Mouse (Mus musculus) adrenal gland, adult 18-20 months (tissue): ENCODE data around the gene Atxn2l. TPM values are rescaled to one million over a fixed set of nuclear protein-coding genes. Genes with fewer than 3 reads are reported as not detected.
"Not testable (repeated sequence)": the region's sequence is repeated elsewhere in the genome, so short reads cannot be mapped to it uniquely, and the experiment has no call there.

Source experiments
- DNase-seq, 2 experiments: peaks; one replicate each; pipeline ENCODE4 v3.0.0; 2021 to 2022; ENCODE audit warnings: low spot score in 2 of 2
- total RNA-seq, 2 experiments: library from RNA; stranded (reverse); gene quantifications; 1 replicate in 1 of 2; 2 replicates in 1 of 2; pipeline ENCODE4 v1.2.3; 2021

Atxn2l gene
- total RNA-seq, 2 experiments from 2014 or later: 99.5 to 111 TPM

DNA sequence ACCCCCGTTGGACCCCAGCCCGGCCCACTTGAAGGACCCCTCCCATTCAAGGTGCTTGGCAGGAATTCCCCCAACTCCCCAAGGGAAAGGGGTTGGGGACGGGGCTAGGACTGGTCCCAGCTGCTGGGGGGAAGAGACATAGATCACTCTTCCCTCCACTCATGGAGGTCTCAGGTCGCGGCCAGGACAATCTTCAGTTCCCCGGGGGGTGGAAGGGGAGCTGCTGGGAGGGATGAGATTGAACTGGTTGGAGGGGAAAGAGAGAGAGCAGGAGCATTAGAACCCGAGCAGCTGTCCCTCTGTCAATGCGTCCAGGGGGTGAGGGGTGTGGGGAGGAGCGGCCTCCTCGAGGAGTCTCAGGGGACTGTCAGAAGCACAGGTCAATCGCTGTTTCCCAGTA lies 11.3 kb downstream of the Atxn2l start:
- no peak for DNase-seq

DNA sequence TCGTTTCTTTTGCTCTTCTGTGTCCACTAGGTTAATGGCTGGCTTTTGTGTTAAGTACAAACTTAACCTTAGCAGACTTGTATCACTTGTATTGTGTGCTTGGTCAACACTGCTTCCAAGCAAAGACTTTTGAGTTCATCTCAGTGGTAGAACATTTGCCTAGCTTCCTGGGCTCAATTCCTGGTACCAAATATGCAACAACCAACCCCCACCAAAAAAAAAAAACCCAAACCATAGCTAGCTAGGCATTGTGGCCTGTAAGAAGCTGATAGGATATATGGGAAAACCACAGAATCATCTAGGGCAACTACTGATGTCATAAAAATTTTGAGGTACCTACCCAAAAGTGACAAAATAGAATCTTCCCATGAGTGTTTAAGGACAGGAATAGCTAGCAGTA lies 12.2 kb downstream of the Atxn2l start:
- no peak for DNase-seq

DNA sequence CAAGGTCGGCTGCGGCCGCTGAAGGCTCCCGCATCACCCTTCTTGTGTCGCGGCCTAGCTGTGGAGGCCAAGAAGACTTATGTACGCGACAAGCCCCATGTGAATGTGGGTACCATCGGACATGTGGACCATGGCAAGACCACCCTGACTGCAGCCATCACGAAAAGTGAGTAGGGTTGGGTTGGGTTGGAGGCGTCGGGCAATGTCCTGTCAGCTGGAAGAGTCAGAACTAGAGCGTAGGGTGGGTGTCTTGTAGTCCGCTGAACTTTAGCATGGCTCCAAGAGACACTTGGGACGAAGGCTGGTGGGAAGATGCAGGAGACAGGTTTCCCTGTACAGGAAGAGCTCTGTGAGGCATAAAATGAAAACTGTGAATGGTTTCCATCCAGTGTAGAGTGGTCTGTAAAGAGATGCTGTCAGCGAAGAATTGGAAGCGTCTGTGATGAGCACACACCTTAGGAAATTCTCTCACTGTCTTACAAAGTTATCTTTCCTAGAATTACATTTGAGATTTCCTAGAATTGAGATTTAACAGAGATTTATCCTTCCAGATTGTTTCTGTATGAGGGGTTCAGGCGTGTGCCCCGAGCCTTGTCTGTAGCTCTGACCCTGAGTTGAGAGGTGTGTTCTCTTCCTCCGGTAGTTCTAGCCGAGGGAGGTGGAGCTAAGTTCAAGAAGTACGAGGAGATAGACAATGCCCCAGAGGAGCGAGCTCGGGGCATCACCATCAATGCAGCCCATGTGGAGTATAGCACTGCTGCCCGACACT lies 15.4 kb downstream of the Atxn2l start:
- DNase-seq: not testable (repeated sequence)

DNA sequence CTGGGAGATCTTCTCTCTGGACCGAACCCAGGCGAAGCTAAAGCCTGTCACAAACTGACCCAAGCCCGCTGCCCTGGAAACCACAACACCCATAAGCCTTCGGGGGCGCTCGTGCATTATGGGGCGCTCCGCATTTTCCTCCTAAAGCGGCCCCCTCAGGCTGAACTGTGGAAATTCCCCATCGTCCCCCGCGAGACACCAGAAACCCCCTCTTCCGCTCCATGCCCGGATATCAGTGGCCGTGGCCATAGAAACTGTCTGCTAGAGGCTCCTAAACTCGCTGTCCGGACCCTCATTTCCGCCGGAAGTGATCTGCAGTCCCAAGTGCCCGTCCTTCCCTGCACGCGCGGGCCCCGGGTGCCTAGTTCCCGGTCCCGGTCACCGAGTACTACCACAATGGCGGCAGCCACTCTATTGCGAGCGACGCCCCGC lies 16.2 kb downstream of the Atxn2l start, which contains the start of gene Tufm:
Tufm (plus strand) TSS at position 310 of the 432 bp plus-strand sequence.
- peak; percentile 85 to 87 for DNase-seq

DNA sequence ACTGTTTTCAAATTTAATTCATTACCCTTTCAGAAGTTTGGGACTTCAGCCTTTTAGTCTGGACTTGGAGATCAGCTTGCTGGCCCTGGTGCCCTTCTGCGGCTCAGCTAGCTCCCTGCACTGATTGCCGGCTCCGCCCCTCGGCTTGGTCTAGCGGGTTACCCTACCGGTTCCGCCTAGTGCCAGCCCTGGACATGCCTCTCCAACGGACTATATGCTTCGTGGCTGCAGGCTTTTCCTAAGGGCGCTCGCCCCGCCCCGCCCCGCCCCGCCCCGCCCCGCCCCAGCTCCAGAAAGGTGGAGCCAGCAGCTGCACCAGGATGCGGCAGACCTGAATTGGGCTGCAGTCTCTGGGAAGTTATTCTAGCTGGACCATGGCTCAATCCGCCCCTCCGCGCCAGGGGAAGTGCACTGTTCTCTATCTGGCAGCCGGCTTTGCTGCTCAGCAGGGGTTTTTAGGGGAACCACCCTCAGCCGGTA lies 20.8 kb downstream of the Atxn2l start:
- DNase-seq: peak; percentile 77 to 82

DNA sequence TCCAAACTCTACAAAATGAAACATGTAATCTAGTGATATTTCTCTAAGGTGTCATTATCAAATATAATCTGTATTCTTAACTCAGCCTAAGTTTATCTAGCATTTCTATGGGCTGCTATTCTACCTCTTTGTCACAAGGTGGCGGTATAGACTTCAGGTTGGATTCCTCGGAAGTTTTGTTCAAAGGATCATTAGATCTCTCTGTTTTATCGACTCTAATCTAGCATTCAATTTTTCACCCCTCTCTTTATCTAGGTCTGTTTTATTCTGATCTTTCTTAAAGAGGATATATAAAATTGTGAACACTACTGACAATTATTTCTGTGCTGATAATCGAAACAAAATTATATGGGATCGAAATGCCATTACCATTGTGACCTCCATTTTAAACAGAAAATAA lies 21.5 kb downstream of the Atxn2l start:
- no peak for DNase-seq

DNA sequence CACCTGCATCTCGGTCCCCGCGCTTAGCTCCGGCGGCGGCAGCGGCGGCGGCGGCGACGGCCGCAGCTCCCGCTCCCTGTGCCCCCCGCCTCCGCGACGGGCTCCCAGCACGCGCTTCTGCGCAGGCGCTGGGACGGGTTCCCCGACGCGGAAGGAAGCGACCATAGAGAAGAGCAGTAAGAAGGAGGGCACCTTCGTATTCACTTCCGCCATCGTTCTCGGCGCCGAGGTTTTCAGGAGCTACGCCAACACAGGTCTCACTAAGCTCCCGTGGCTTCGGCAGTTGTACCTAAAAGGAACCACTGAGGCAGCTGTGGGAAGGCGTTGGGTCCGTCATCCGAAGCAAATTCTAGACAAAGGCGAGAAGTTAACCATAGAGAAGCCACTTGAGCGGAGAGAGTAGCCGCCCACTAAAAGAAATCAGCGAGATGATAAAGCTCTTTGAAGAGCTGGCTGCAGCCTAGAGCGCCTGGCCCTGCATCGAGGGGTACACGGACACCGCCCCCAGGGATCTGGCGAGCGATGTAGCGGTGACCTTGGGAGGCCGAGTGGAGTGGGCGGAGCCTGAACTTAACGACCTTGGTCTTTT lies 28.1 kb downstream of the Atxn2l start, which contains the start of gene Sh2b1:
Sh2b1 (minus strand) TSS at position 432 of the 589 bp plus-strand sequence.
- peak; percentile 82 to 83 for DNase-seq

DNA sequence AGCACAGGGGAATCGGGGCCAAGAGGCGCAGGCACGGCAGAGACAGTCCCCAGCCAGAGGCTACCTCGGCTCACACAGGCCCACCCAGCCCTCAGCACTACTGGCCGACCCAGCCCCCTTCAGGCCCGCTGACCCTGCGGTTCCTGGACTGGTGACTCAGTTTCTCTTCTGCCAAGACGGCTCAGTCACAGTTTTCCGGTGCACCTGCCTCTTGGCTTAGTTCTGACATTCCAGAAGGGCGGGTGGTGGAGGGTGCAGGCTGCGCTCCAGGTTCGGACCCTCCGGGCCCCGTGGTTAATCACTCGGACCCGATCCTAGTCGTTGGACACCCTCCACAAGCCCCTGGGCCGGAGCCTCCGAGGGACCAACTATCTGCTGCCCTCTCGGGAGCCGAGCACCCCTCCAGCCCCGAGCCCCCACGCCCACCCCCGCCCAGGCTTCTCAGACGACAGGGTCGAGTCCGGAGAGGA lies 28.7 kb downstream of the Atxn2l start:
- peak in 1 of 2 experiments; percentile 37 for DNase-seq

DNA sequence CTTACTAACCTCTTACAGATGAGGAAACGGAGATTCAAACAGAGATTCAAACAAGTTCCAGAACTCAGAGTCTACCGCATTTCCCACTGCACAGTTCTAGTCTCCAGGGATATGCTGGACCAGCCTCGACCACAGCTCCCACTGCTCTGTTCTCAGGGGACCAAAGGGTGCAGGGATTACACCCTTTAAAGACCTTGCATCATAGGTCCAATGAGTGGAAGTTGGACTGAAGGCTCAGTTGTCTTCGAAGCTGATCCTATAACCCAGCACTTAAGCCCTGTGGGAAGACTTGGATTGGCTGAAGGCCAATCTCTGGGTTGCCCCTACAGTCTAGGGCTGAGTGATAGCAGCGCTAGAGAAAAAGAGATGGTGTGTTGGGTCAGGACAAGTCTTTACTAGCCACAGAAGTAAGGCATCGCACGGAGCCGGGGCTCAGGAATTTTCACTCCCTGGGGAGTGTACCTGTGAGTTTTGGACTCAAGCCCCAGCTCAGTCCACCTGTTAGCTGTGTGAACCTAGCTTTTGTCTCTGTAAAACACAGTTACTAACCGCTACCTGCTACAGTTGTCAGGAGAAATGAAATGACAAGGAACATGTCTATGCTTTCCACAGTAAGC lies 29.7 kb downstream of the Atxn2l start:
- DNase-seq: no peak

DNA sequence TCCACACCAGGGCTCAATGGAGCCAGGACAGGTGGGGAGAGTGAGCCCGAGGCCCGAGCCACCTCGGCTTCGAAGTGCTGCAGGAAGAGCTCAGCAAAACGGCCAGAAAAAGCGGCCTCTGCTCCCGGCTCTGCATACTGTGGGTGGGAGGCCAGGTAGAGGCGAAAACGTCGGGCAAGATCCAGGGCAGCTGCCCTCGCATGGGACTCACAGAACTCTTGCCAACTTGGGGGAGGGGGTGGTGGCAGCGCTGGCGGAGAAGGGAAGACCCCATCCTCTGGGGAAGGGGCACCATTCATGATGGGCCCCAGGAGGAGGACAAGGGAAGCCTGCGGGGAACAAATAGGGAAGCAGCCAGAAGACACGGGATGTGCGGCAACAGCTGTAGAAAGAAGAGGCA lies 30.5 kb downstream of the Atxn2l start:
- no peak for DNase-seq

DNA sequence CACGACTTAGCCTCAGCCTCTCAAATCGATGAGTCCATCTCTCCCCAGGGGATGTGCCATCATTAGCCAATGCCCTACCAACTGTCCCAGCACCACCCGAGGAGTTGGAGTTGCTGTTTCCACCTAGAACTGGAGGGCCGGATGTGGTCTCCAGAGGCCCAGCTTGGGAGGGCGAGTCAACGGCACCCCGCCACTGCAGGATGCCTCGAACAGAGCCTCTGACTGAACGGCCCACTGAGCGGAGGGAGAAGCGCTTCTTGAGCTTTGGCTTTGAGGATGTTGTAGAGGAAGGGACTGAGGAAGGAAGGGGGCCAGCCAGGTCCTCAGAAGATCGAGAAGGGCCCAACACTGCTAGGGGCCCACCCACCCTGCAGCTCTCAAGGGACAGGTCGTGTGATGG lies 30.9 kb downstream of the Atxn2l start:
- DNase-seq: no peak

DNA sequence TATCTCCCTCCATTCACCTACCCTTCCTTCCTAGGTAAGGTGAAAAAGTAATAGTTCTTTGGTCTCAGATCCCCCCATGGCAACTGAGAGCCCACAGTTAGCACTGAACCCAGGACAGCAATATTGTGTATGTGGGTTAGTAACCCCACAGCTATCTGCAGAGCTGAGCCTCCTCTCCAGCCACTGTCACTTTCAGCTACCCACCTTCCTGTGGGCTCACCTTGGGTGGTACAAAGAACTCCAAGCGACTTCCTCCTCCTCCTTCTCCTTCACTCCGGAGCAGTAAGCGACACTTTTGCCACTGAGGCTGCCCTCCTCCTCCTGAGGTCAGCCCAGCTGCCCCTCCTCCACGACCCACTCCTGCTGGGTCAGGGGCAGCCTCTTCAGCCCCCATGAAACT lies 31.4 kb downstream of the Atxn2l start:
- DNase-seq: no peak

DNA sequence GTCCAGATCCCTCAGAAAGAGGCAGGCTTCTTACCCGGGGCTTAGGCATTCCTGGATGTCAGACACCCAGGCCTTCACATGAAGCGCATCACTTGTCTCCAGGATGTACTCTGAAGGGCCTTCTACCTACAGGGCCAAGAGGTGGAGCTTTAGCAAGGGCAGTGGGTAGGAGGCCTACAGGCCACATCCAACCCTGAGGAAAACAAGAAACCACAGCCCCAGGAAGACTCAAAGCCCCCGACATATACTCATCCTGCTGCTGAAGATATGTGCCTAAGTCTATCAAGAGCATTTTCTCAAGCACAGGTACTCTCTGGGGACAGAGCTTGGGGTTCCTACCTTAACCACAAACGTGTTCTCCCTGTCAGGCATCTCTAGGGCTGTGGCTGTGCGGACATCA lies 31.9 kb downstream of the Atxn2l start:
- DNase-seq: no peak

DNA sequence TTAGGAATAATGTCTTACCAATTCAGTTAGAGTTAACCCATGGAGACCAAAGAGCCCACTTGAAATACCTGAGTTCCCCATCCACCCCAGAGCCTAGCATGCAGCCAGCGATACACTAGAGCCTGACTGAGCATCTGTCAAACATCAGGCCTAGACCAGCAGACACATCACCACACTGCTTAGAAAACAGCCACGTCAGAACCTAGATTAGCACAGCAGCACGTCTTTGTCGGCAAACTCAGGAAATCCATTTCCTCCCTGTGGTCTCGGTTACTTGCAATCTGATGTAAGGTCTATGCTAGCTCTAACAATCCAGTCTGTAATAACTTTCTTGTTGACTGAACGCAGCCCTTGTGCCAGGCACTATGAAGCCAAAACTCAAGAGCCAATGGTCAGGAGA lies 33.2 kb downstream of the Atxn2l start:
- no peak for DNase-seq

DNA sequence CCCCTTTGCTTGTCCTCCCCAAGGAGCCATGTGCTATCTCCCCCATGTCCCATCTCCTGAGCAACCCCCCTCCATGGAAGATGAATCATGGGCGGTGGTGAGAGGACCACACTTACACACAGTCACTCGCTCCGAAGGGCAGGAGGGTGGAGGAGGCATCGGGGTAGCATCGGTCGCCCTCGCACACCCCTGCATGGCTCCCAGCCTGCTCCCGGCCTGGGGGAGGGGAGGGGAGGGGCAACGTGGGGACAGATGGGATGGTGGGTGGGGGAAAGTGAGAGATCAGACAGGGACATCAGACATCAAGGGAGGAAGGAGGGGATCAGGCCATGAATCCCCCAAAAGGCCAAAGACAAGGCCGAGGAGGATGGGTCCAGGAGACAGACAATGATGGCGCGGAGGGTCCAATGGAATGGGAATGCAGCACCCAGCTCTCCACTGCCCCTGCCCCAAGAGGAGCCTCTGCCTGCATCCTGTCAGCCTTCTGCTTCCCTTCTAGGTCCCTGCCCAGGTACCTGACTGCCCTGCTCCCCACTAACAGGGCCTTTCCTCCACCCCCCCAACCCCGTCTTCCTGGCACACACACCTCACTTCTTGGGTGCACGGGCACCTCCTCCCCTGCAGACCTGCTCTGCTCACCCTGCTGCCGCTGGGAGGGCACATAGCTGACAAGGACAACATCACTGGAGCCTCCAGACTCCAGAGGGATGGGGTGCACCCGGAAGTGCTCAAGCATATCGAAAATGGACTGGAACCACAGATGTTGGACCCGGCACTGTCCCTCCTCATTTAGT lies 35.2 kb downstream of the Atxn2l start:
- no peak for DNase-seq

DNA sequence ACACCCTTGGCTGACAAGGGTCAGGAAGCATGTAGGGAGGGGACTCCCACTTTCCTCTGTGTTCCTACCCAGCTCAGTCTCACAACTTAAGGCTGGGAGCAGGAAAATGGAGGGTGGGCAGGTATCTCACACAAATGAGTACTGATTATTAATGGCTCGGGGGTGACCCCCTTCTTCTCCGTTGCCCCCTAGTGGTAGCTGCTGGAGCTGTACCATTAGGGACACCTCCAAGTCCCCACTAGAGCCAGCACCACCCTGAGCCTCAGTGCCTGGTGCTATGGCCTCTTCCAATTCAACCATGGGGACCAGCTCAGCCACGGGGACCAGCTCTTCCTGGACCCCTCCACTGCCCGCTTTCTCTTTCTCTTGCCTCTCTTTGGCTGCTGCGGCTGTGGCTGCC lies 36.0 kb downstream of the Atxn2l start:
- peak; percentile 51 to 55 for DNase-seq

DNA sequence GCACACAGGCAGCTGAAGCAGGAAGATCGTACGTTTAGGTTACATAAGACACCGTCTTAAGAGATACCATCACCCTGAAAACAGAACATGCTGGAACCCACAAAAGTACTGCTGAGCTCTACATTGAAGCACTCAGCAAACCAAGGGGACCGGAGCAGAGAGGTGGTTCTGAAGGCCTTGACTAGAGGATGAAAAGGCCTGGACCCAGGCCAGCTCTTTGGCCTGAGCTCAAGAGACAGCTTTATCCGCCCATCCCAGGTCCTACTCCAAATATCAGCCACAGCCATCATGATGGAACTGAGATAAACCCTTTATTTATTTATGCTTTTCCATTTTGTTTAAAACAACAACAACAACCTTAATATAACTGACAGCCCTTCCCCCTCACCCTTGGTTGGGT lies 36.5 kb downstream of the Atxn2l start:
- no peak for DNase-seq

DNA sequence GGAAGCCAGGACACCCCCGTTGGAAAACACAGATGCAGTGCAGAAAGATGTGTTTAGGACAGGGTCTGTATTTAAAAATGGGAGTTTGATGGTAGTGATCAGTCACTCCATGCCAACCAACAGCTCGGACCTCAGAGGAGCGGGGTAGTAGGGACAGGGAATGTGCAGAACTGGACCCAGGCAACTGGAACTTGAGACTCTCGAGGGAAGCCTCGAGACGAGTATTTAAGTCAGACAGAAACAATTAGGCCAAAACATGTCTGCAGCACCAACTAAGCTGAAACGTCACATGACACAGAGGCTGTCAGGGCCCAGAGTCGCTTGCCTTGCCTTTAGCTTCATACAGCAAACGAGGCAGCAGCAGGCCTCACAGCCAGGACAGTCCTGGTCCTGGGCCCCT lies 37.1 kb downstream of the Atxn2l start:
- no peak for DNase-seq

DNA sequence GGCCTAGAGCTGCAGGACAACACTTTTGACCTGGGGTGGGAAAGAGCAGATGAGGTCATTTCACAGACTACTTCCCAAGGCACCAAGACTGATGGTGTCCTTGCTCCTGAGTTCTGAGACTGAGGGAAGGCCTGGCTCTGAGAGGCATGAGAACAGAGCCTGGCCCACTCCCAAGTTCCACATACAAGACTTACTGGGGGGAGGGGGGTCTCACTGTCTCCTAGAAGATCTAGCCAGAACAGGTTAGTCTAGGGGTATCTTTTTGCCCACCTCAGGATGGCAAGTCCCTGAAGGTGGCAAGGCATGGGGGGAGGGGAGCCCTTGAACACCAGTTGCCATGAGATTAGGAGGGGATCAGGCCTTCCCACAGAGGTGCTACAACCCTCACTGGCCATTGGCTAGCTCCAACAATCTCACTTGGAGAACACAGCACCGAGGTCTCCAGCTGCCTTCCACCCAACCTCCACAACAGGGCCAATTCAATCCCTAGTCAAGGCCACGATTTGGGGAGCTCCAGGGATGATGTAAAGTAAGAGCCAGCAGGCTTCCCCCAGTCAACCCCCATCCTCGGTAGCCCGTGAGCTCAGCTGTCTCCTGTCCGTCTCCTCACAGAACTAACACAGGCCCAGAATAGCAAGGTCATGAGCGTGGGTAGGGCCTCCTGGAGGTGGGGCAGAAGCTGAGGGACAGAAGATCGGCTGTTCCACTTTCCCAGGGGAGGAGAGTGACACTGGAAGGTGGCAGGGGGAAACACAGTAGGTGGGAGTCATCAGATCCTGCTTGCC lies 37.8 kb downstream of the Atxn2l start:
- peak in 1 of 2 experiments; percentile 23 for DNase-seq

DNA sequence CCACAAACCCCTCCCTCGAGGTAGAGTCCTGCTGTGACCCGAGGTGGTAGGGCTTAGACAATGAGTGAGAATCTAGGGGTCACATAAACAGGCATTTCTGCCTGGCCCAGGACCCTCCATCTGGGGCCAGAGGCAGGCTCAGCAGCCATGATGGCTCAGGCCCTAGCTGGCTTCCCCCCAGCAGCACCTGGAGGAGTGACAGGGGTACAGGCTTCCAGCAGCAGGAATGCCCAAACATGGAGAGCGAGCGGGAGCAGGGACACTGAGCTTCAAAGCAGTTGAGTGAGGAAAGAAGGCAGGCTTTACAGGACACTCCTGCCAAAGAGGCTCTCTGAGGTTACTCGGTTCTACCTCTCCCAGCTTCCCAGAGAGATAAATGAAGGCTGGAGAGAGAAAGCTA lies 38.4 kb downstream of the Atxn2l start:
- no peak for DNase-seq
